Mouse (Mus musculus) C2C12 (cell line): ENCODE data around the gene Dnaja2.

ENCODE experiments used
- CTCF ChIP-seq: IDR thresholded peaks from one replicate; pipeline ENCODE4 v1.5.1; 2011; ENCODE audit not compliant: control insufficient read depth, insufficient read depth, insufficient read length
- MYOD1 ChIP-seq: IDR thresholded peaks from one replicate; pipeline ENCODE4 v1.6.1; 2011; ENCODE audit warnings: low read depth; ENCODE audit not compliant: control insufficient read depth, insufficient read length
- USF1 ChIP-seq: IDR thresholded peaks from one replicate; pipeline ENCODE4 v1.6.1; 2011; ENCODE audit warnings: low read depth, mild to moderate bottlenecking, control low read depth, moderate library complexity

DNA sequence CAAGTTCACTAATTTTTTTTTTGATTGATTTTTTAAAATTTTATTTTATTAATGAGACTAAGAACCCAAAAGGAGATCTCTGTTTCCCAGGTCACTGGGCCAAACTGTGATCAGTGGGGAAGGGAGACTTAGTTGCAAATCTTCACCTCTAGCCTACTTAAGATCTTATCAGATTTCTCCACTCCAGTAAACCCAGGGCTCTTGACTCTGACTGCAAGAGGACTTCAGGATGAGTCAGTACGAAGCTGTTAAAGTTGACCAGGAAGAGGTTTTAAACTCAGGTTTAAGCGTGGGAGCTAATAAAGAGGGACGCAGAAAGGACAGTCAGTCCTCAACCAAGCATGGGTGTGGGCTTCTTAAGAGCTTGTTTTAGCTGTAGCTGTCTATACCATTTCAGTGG is 38.2 kb upstream of the Dnaja2 start:
- no peak for TF ChIP-seq USF1
- TF ChIP-seq MYOD1, result no peak
- no peak for TF ChIP-seq CTCF
